Mouse (Mus musculus) heart, adult 2 months (tissue): ENCODE measurements around the gene Ndc80. TPM values are rescaled to one million over a fixed set of nuclear protein-coding genes. Genes with fewer than 3 reads are reported as not detected.
A peak's percentile ranks its signal among the peaks of the same experiment; 100 is the strongest.
"Not testable (repeated sequence)": the region's sequence is repeated elsewhere in the genome, so short reads cannot be mapped to it uniquely, and the experiment has no call there.

Experiments used
- DNase-seq, 2 experiments: peaks; one replicate each; pipeline ENCODE4 v3.0.0; 2021
- H3K27ac ChIP-seq: fragments of 200-600 bp; 2 replicates; pipeline ENCODE4 v1.8.1; 2022
- H3K27me3 ChIP-seq: fragments of 200-500 bp; 2 replicates; pipeline ENCODE4 v1.6.1; 2012; ENCODE audit warnings: mild to moderate bottlenecking, low read length, inconsistent platforms, mixed read lengths; ENCODE audit not compliant: control insufficient read depth, insufficient read depth
- H3K36me3 ChIP-seq: fragments of 200-500 bp; 2 replicates; pipeline ENCODE4 v1.6.1; 2012; ENCODE audit warnings: low read length, inconsistent platforms; ENCODE audit not compliant: control insufficient read depth, insufficient read depth
- H3K4me1 ChIP-seq: fragments of 200-500 bp; 2 replicates; pipeline ENCODE4 v1.6.1; 2011; ENCODE audit warnings: low read length; ENCODE audit not compliant: control insufficient read depth, insufficient read depth
- H3K4me3 ChIP-seq: fragments of 200-600 bp; 2 replicates; pipeline ENCODE4 v1.8.1; 2022
- H3K79me2 ChIP-seq: fragments of 200-500 bp; replicated peaks from 2 replicates; pipeline ENCODE4 v1.6.1; 2012; ENCODE audit warnings: mild to moderate bottlenecking, inconsistent platforms, low read length, moderate library complexity, mixed read lengths; ENCODE audit not compliant: control insufficient read depth, insufficient read depth
- H3K9ac ChIP-seq: fragments of 200-500 bp; 2 replicates; pipeline ENCODE4 v1.6.1; 2012; ENCODE audit warnings: low read depth, mild to moderate bottlenecking, control low read depth, inconsistent platforms, low read length, mixed read lengths
- CTCF ChIP-seq: fragments of 200-600 bp; IDR thresholded peaks from 2 replicates; pipeline ENCODE4 v1.8.1; 2022; ENCODE audit warnings: antibody characterized with exemption, mild to moderate bottlenecking, moderate library complexity
- EP300 ChIP-seq: fragments of 200-500 bp; IDR thresholded peaks from 2 replicates; pipeline ENCODE4 v1.6.1; 2011; ENCODE audit warnings: low read depth, low read length, control low read depth; ENCODE audit not compliant: insufficient read depth
- POLR2A ChIP-seq: fragments of 200-500 bp; IDR thresholded peaks from 2 replicates; pipeline ENCODE4 v1.6.1; 2011; ENCODE audit warnings: mild to moderate bottlenecking, low read depth, low read length, control low read depth; ENCODE audit not compliant: insufficient read depth
- WGBS: fragments of 180-500 bp; shearing (Covaris S2); methylation state at CpG from one replicate; pipeline ENCODE4 v1.1.7; 2018; 5-methylcytosine and 5-hydroxymethylcytosine counted together
- intact Hi-C: fragments of 180-260 bp; cut with DNase I; formaldehyde crosslinking; loops from one replicate; pipeline ENCODE4 v1.15.1; 2025
- polyA plus RNA-seq: library from polyadenylated mRNA; depleted of rRNA; stranded (reverse); fragments of >200 nt; gene quantifications from 2 replicates; pipeline ENCODE4 v1.2.3, GENCODE M21; 2012; rRNA removed
- total RNA-seq, 2 experiments: library from RNA; stranded (reverse); gene quantifications; 2 replicates each; pipeline ENCODE4 v1.2.3; 2021

Ndc80 gene
- total and polyA plus RNA-seq, 3 experiments = 0.37 to 0.61 TPM; not detected in 1

- Histone ChIP-seq H3K79me2 (peaks cover 4% of the 10 kb centered on the region; the same call in 1 of the 2 replicates), H3K4me1 (peaks cover 1% of the 10 kb centered on the region), H3K9ac (peak within 1 kb of the TSS; percentile 98), H3K27ac (peak within 1 kb of the TSS; percentile 96), H3K36me3 (no peaks in the 10 kb centered on the region), H3K27me3 (no peaks in the 10 kb centered on the region), H3K4me3 (peak within 1 kb of the TSS; percentile 80)
- TF ChIP-seq POLR2A (peak; percentile 47), EP300 (no peak), CTCF (peak; percentile 25)
- intact Hi-C loops = loop anchor here (1.0 to 10.0 kb wide), 3 partner anchors 9 to 140 kb away; partner anchors contain the start of gene Wdr43
- DNase-seq = peak; percentile 94 to 98
- under 1% methylated on average over 109 of the region's 109 CpGs for WGBS
These were observed 51.6 kb downstream of the Ndc80 start, which contains the start of gene Smchd1 for GRCm38 (mm10) chr17:71474762-71475704. Smchd1 (minus strand) TSS chr17:71475343.

GRCm38 (mm10) chr17:71474128-71474527 is 52.5 kb downstream of the Ndc80 start:
- Histone ChIP-seq H3K36me3 (no peaks in the 10 kb centered on the region), H3K4me3 (peak overlapping the region; percentile 80), H3K4me1 (peaks cover 1% of the 10 kb centered on the region), H3K27me3 (no peaks in the 10 kb centered on the region), H3K27ac (no peak overlapping the region), H3K9ac (peak overlapping the region; percentile 98), H3K79me2 (peaks cover 4% of the 10 kb centered on the region; the same call in 1 of the 2 replicates)
- intact Hi-C loops = loop anchor here (10.0 kb wide), 1 partner anchor 141 kb away; the partner anchor contains the start of gene Wdr43
- 16% methylated on average over 8 of the region's 8 CpGs for WGBS
- TF ChIP-seq POLR2A = no peak
- TF ChIP-seq EP300 = no peak
- TF ChIP-seq CTCF = no peak
- no peak for DNase-seq

- 50% methylated on average over 2 of the region's 2 CpGs for WGBS
These were observed 55.4 kb downstream of the Ndc80 start for GRCm38 (mm10) chr17:71471261-71471660.

GRCm38 (mm10) chr17:71460312-71460711 is 66.3 kb downstream of the Ndc80 start:
- WGBS = 93% methylated on average over 3 of the region's 3 CpGs
- no peak for TF ChIP-seq EP300
- no peak for TF ChIP-seq POLR2A
- no peak for TF ChIP-seq CTCF
- Histone ChIP-seq H3K27me3 (no peaks in the 10 kb centered on the region), H3K36me3 (no peaks in the 10 kb centered on the region; the same call in 1 of the 2 replicates), H3K4me1 (no peaks in the 10 kb centered on the region), H3K9ac (no peak overlapping the region), H3K4me3 (no peak overlapping the region), H3K27ac (no peak overlapping the region), H3K79me2 (0 out of 2 replicates have a peak, but pooled peaks cover 1% of the 10 kb centered on the region)
- intact Hi-C loops = no loop called here
- no peak for DNase-seq

More at GRCm38 (mm10) chr17:71471261-71471660, 55.4 kb downstream of the Ndc80 start:
- H3K9ac ChIP-seq = no peak overlapping the region
- no peak overlapping the region for H3K27ac ChIP-seq
- no peak for DNase-seq
- TF ChIP-seq POLR2A (no peak), CTCF (no peak)
- peaks cover 11% of the 10 kb centered on the region for H3K79me2 ChIP-seq
- H3K36me3 ChIP-seq = no peaks in the 10 kb centered on the region
- H3K27me3 ChIP-seq = no peaks in the 10 kb centered on the region
- no peak overlapping the region for H3K4me3 ChIP-seq
- intact Hi-C loops = loop anchor here (10.0 kb wide), 1 partner anchor 144 kb away; the partner anchor contains the start of gene Wdr43
- peaks cover 1% of the 10 kb centered on the region for H3K4me1 ChIP-seq

DNA sequence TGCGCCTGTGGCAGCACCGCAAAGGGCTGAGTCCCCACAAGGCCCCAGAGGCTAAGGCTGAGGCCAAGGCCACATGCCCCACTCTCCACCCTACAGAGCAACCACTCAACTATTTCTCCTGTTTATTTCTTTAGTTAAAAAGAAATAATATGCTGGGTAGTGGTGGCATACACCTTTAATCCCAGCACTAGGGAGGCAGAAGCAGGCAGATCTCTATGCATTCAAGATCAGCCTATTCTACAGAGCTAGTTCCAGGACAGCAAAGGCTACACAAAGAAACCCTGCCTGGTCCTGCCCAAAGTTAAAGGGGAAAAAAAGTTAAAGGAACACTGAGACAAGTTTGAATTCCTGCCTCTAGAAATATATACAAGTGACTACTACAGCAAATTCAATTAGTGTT is 66.8 kb downstream of the Ndc80 start, which contains the start of gene Gm4707:
Gm4707 (minus strand) TSS at position 101 of the 400 bp plus-strand sequence.
- no peaks in the 10 kb centered on the region; the same call in 1 of the 2 replicates for H3K36me3 ChIP-seq
- TF ChIP-seq EP300 (no peak), POLR2A (no peak), CTCF (no peak)
- WGBS = 98% methylated on average over 2 of the region's 2 CpGs
- no peaks in the 10 kb centered on the region for H3K27me3 ChIP-seq
- H3K4me1 ChIP-seq = no peaks in the 10 kb centered on the region
- H3K4me3 ChIP-seq = no peak within 1 kb of the TSS
- intact Hi-C loops = no loop called here
- no peak within 1 kb of the TSS for H3K27ac ChIP-seq
- DNase-seq = no peak
- H3K9ac ChIP-seq = no peak within 1 kb of the TSS
- H3K79me2 ChIP-seq = 0 out of 2 replicates have a peak, but pooled peaks cover 1% of the 10 kb centered on the region

GRCm38 (mm10) chr17:71457361-71457760 is 69.3 kb downstream of the Ndc80 start:
- H3K79me2 ChIP-seq, H3K4me3 ChIP-seq, H3K27ac ChIP-seq, H3K4me1 ChIP-seq, H3K27me3 ChIP-seq, intact Hi-C loops, H3K36me3 ChIP-seq, H3K9ac ChIP-seq, DNase-seq: not testable (repeated sequence)
- 92% methylated on average over 6 of the region's 6 CpGs for WGBS

Other genes starting within 250 kb of the Ndc80 start
- 10 to 100 TPM; 43.3 to 43.5 TPM for gene Emilin2, start 214.9 kb downstream of the Ndc80 start, total RNA-seq
- 37.2 and 39.3 TPM in 2 replicates for gene Emilin2, start 214.9 kb downstream of the Ndc80 start, polyA plus RNA-seq
- under 1 TPM; 0.76 to 0.96 TPM for gene Gm4707, start 66.9 kb downstream of the Ndc80 start, total RNA-seq
- 0.35 and 0.38 TPM in 2 replicates for gene Gm4707, start 66.9 kb downstream of the Ndc80 start, polyA plus RNA-seq
- gene Smchd1, start 51.5 kb downstream of the Ndc80 start, total RNA-seq = 10 to 100 TPM; 16.6 to 18.6 TPM
- 4.9 and 10.2 TPM in 2 replicates for gene Smchd1, start 51.5 kb downstream of the Ndc80 start, polyA plus RNA-seq
- gene Spdya, start 25.2 kb upstream of the Ndc80 start, total RNA-seq = under 1 TPM in 1 of 2 experiments, not detected in 1; 0.37 TPM
- not detected in 2 replicates for gene Spdya, start 25.2 kb upstream of the Ndc80 start, polyA plus RNA-seq
- 10 to 100 TPM; 19.1 to 21.9 TPM for gene Wdr43, start 89.0 kb upstream of the Ndc80 start, total RNA-seq
- gene Wdr43, start 89.0 kb upstream of the Ndc80 start, polyA plus RNA-seq = 8.4 and 11.1 TPM in 2 replicates
- gene Togaram2, start 146.4 kb upstream of the Ndc80 start, total RNA-seq = 1 to 10 TPM; 5.4 to 5.5 TPM
- gene Togaram2, start 146.4 kb upstream of the Ndc80 start, polyA plus RNA-seq = 5.3 and 5.9 TPM in 2 replicates
- under 1 TPM; 0.26 to 0.45 TPM for gene Pcare, start 226.0 kb upstream of the Ndc80 start, total RNA-seq
- gene Pcare, start 226.0 kb upstream of the Ndc80 start, polyA plus RNA-seq = 0.02 and 0.15 TPM in 2 replicates
- 100 to 1,000 TPM; 220 to 268 TPM for gene Clip4, start 241.6 kb upstream of the Ndc80 start, total RNA-seq
- gene Clip4, start 241.6 kb upstream of the Ndc80 start, polyA plus RNA-seq = 121 and 213 TPM in 2 replicates